Mouse (Mus musculus) ES-Bruce4 (cell line): ENCODE measurements around the gene Nbeal2.

Source experiments
- CTCF ChIP-seq: IDR thresholded peaks from one replicate; pipeline ENCODE4 v1.8.1; 2011; ENCODE audit warnings: low read depth, low read length
- EP300 ChIP-seq: IDR thresholded peaks from 2 replicates; pipeline ENCODE4 v1.6.1; 2011; ENCODE audit warnings: low read depth, low read length; ENCODE audit not compliant: insufficient read depth
- POLR2A ChIP-seq: IDR thresholded peaks from one replicate; pipeline ENCODE4 v1.8.1; 2011; ENCODE audit warnings: low read length; ENCODE audit not compliant: insufficient read depth

DNA sequence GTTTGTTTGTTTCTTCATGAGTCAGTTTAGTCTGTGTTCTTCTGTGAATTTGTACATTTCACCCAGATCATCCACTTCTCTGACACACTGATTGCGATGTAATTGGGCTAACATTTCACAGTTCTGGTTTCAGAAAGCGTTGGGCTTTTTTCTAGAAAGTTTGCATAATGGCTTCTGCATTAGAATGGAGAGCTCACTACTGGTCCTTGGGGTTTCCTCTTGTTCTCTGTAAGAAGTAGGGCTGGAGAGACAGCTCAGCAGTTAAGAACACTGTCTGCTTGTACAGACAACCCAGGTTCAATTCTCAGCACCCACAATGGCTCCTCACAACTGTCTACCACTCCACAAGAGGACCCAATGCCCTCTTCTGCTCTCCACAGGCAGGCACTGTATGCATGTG lies 6.2 kb upstream of the Nbeal2 start:
- TF ChIP-seq CTCF = no peak
- TF ChIP-seq POLR2A = no peak
- no peak for TF ChIP-seq EP300
